In genomic region chr5:107867970-107868904, GRCm38 (mm10) we compare ENCODE assay signal across 9 mouse cellular contexts. TPM values are rescaled to one million over a fixed set of nuclear protein-coding genes. Genes with fewer than 3 reads are reported as not detected.
DNase-seq lines count a peak whose midpoint lies in the region; ATAC-seq and TF ChIP-seq lines count a peak whose summit lies in the region.
"Had no signal": no experiment of that assay in that cellular context is flagged by ENCODE, and none has a peak within 500 bp of the region (broad histone marks: within the 10 kb centered on the region; RNA-seq: fewer than 3 reads in every experiment).

No protein-coding gene starts in this region.

- no peaks in the 10 kb centered on the region for H3K9me3 ChIP-seq in forebrain, embryonic 16.5 days (ENCODE audit: control insufficient read depth, low read length)
- H3K9me3 ChIP-seq in megakaryocyte, embryonic 14.5 days: 0 out of 2 replicates have a peak, but pooled peaks cover under 1% of the 10 kb centered on the region

- H3K4me3 ChIP-seq in cerebellum, adult 2 months (replicated peaks; ENCODE audit: insufficient read depth, low read depth, low read length): peak overlapping the region; percentile 92
- peak overlapping the region; percentile 92 for H3K4me3 ChIP-seq in forebrain, embryonic 16.5 days (replicated peaks; ENCODE audit: low read length)
- H3K4me3 ChIP-seq in megakaryocyte, embryonic 14.5 days (replicated peaks): peak overlapping the region; percentile 91

- no peaks in the 10 kb centered on the region for H3K36me3 ChIP-seq in forebrain, embryonic 16.5 days (ENCODE audit: control insufficient read depth, insufficient read depth)
- no peaks in the 10 kb centered on the region for H3K36me3 ChIP-seq in megakaryocyte, embryonic 14.5 days (replicated peaks; ENCODE audit: low read length)

- peak overlapping the region; percentile 84 for H3K9ac ChIP-seq in forebrain, embryonic 16.5 days (replicated peaks; ENCODE audit: low read depth, low read length)

- H3K27me3 ChIP-seq in cerebellum, adult 2 months (ENCODE audit: control insufficient read depth, insufficient read depth, low read length): no peaks in the 10 kb centered on the region
- H3K27me3 ChIP-seq in forebrain, embryonic 16.5 days (replicated peaks; ENCODE audit: control insufficient read depth, insufficient read depth, low read length): no peaks in the 10 kb centered on the region
- H3K27me3 ChIP-seq in megakaryocyte, embryonic 14.5 days (replicated peaks): peaks cover 84% of the 10 kb centered on the region

- TF ChIP-seq POLR2A in cerebellum, adult 2 months (IDR thresholded peaks at IDR 0.05; ENCODE audit: borderline replicate concordance, insufficient read depth, low read length): no peak

- H3K4me2 ChIP-seq in forebrain, embryonic 16.5 days (ENCODE audit: low read length): peak overlapping the region; percentile 74

- no peak for TF ChIP-seq CTCF in cerebellum, adult 2 months (IDR thresholded peaks at IDR 0.05; ENCODE audit: borderline replicate concordance, insufficient read depth, low read depth, low read length)

- ATAC-seq in forebrain, embryonic 16.5 days: peak; percentile 67
- ATAC-seq in hematopoietic stem cell, adult 5-6 weeks (replicated peaks in 1 of 2; ENCODE audit: insufficient read depth in 1 of 2, low FRiP score in 2 of 2, low TSS enrichment in 1 of 2, low read depth in 1 of 2, poor library complexity in 2 of 2, severe bottlenecking in 2 of 2): peak; percentile 47 to 82

- H3K27ac ChIP-seq in cerebellum, adult 2 months (ENCODE audit: insufficient read depth, low read length): peak overlapping the region; percentile 76
- H3K27ac ChIP-seq in forebrain, embryonic 16.5 days (ENCODE audit: low read length): peak overlapping the region; percentile 91

- DNase-seq in MN1 (ENCODE audit: low spot score): peak; percentile 46
- peak; percentile 56 to 68 for DNase-seq in cerebellum, adult 2 months
- DNase-seq in layer of hippocampus, postnatal 36 days: peak; percentile 45 to 51
- DNase-seq in right cerebral cortex, adult 2 months (ENCODE audit: low spot score in 2 of 2): peak; percentile 41 to 42
- peak; percentile 57 to 60 for DNase-seq in urinary bladder, postnatal 36 days (ENCODE audit: low spot score in 2 of 2)

- H3K4me1 ChIP-seq in cerebellum, adult 2 months (ENCODE audit: control insufficient read depth, insufficient read depth, low read length): peaks cover 4% of the 10 kb centered on the region
- H3K4me1 ChIP-seq in forebrain, embryonic 16.5 days (replicated peaks; ENCODE audit: control insufficient read depth, insufficient read depth, low read length): peaks cover 3% of the 10 kb centered on the region
- H3K4me1 ChIP-seq in megakaryocyte, embryonic 14.5 days: peaks cover 15% of the 10 kb centered on the region

- under 1% methylated on average over 81 of the region's 82 CpGs for WGBS in cerebellum, adult 2 months
- WGBS in forebrain, embryonic 16.5 days: under 1% methylated on average over 56 of the region's 82 CpGs

RNA-seq across cellular contexts. Expression of gene Evi5, which starts 6.7 kb away (rescaled TPM):
- 37.2 and 37.6 TPM in 2 replicates for polyA plus RNA-seq in cerebellum, adult 2 months (2012; rRNA removed)
- 51.6 and 54.6 TPM in 2 replicates for polyA plus RNA-seq in forebrain, embryonic 16.5 days (2015; fragmentation: Nextera tagmentation; extraction: Ambion mirVana)
- 19.9 and 25.3 TPM in 2 replicates for total RNA-seq in hematopoietic stem cell, adult 5-6 weeks (2017)
- total RNA-seq in layer of hippocampus, postnatal 36 days (2021): 10 to 100 TPM; 57.9 to 58.4 TPM
- polyA plus RNA-seq in megakaryocyte, embryonic 14.5 days (2012; ENCODE audit: insufficient read depth, low replicate concordance): 0.20 TPM in 1 of 2 replicates, not detected in the other

RNA-seq across cellular contexts. Expression of gene Rpl5, which starts 32.1 kb away (rescaled TPM):
- polyA plus RNA-seq in cerebellum, adult 2 months (2012; rRNA removed): 75.5 and 81.9 TPM in 2 replicates
- polyA plus RNA-seq in forebrain, embryonic 16.5 days (2015; fragmentation: Nextera tagmentation; extraction: Ambion mirVana): 75.2 and 76.8 TPM in 2 replicates
- 277 and 564 TPM in 2 replicates for total RNA-seq in hematopoietic stem cell, adult 5-6 weeks (2017)
- 10 to 100 TPM; 71.3 to 78.0 TPM for total RNA-seq in layer of hippocampus, postnatal 36 days (2021)
- polyA plus RNA-seq in megakaryocyte, embryonic 14.5 days (2012; ENCODE audit: insufficient read depth, low replicate concordance): 21.3 and 79.1 TPM in 2 replicates

RNA-seq across cellular contexts. Expression of gene Ube2d2b, which starts 38.3 kb away (rescaled TPM):
- polyA plus RNA-seq in cerebellum, adult 2 months (2012; rRNA removed): not detected in 2 replicates
- 0.13 TPM in 1 of 2 replicates, not detected in the other for polyA plus RNA-seq in forebrain, embryonic 16.5 days (2015; fragmentation: Nextera tagmentation; extraction: Ambion mirVana)
- not detected in 2 replicates for total RNA-seq in hematopoietic stem cell, adult 5-6 weeks (2017)
- total RNA-seq in layer of hippocampus, postnatal 36 days (2021): not detected
- polyA plus RNA-seq in megakaryocyte, embryonic 14.5 days (2012; ENCODE audit: insufficient read depth, low replicate concordance): not detected in 2 replicates
- total RNA-seq: left cerebral cortex, postnatal 10 days had no signal

Comparison
In these comparisons a context has a peak if more than half of its experiments do, and no peak if none do; other contexts are left out.
1. Peak in every context shown above with its lines: DNase-seq, ATAC-seq, H3K4me3 ChIP-seq and H3K27ac ChIP-seq.
2. RNA of gene Evi5, which starts 6.7 kb away (polyA plus RNA-seq): 51.6 to 54.6 TPM in forebrain, embryonic 16.5 days and 37.2 to 37.6 TPM in cerebellum, adult 2 months; 0.20 TPM in megakaryocyte, embryonic 14.5 days; every median in the first group is over 10 times any median in the second.